In genomic region chr6:52232568-52232965, GRCm38 (mm10) we compare ENCODE assay signal across 13 mouse cellular contexts. TPM values are rescaled to one million over a fixed set of nuclear protein-coding genes. Genes with fewer than 3 reads are reported as not detected.
A peak's percentile ranks its signal among the peaks of the same experiment; 100 is the strongest.
DNase-seq lines count a peak whose midpoint lies in the region; ATAC-seq lines count a peak whose summit lies in the region.
"Had no signal": no experiment of that assay in that cellular context is flagged by ENCODE, and none has a peak within 500 bp of the region (broad histone marks: within the 10 kb centered on the region; RNA-seq: fewer than 3 reads in every experiment).

No protein-coding gene starts in this region.

- peaks cover 20% of the 10 kb centered on the region for H3K4me1 ChIP-seq in heart, embryonic 10.5 days
- H3K4me1 ChIP-seq in forebrain, embryonic 15.5 days: no peaks in the 10 kb centered on the region

- intact Hi-C loops in heart, postnatal 25 days (cut with DNase I): no loop called here

- peaks cover 99% of the 10 kb centered on the region for H3K27me3 ChIP-seq in heart, embryonic 10.5 days (ENCODE audit: insufficient read depth, poor library complexity, severe bottlenecking)
- peaks cover 96% of the 10 kb centered on the region for H3K27me3 ChIP-seq in forebrain, embryonic 15.5 days

- no peak overlapping the region for H3K27ac ChIP-seq in heart, embryonic 10.5 days
- H3K27ac ChIP-seq in forebrain, embryonic 15.5 days (replicated peaks): no peak overlapping the region
- H3K27ac ChIP-seq: hindbrain, embryonic 10.5 days; left cerebral cortex, adult 2 months; stomach, postnatal 0 days had no signal

- no peak for ATAC-seq in forebrain, embryonic 15.5 days (replicated peaks)

- H3K9ac ChIP-seq in forebrain, embryonic 15.5 days (replicated peaks): no peak overlapping the region

- no peaks in the 10 kb centered on the region for H3K36me3 ChIP-seq in heart, embryonic 10.5 days
- no peaks in the 10 kb centered on the region for H3K36me3 ChIP-seq in forebrain, embryonic 15.5 days
- H3K36me3 ChIP-seq: hindbrain, embryonic 10.5 days had no signal

- no peaks in the 10 kb centered on the region for H3K9me3 ChIP-seq in heart, embryonic 10.5 days
- H3K9me3 ChIP-seq in forebrain, embryonic 15.5 days: no peaks in the 10 kb centered on the region
- H3K9me3 ChIP-seq: hindbrain, embryonic 10.5 days had no signal

- DNase-seq in heart, embryonic 10.5 days (ENCODE audit: low spot score): no peak
- no peak for DNase-seq in heart, postnatal 25 days (ENCODE audit: low spot score)
- peak; percentile 31 for DNase-seq in thymus, postnatal 4 days
- DNase-seq in thymus, postnatal 0 days (ENCODE audit: low spot score): no peak
- peak; percentile 80 for DNase-seq in kidney, postnatal 14 days
- DNase-seq in urinary bladder, postnatal 14 days (ENCODE audit: low spot score): peak; percentile 59
- no peak for DNase-seq in spleen, postnatal 36 days (ENCODE audit: low spot score in 2 of 2)
- DNase-seq: cerebellum, adult 9-11 months had no signal

- no peak overlapping the region for H3K4me2 ChIP-seq in forebrain, embryonic 15.5 days (replicated peaks)

- 0 out of 2 replicates have a peak overlapping the region, but pooled peaks have one; percentile 16 for H3K4me3 ChIP-seq in heart, embryonic 10.5 days
- no peak overlapping the region for H3K4me3 ChIP-seq in forebrain, embryonic 15.5 days
- H3K4me3 ChIP-seq: hindbrain, embryonic 10.5 days; left cerebral cortex, adult 2 months had no signal

- WGBS in heart, embryonic 10.5 days: under 1% methylated on average over 18 of the region's 18 CpGs
- WGBS in forebrain, embryonic 15.5 days: 1% methylated on average over 18 of the region's 18 CpGs

RNA-seq across cellular contexts. Expression of gene Hoxa9, which starts 1.7 kb away (rescaled TPM):
- 0.37 and 5.6 TPM in 2 replicates for polyA plus RNA-seq in heart, embryonic 10.5 days (2016; fragmentation: Nextera tagmentation; extraction: Ambion mirVana)
- not detected for total RNA-seq in heart, postnatal 25 days (2021)
- 0.62 and 0.81 TPM in 2 replicates for polyA plus RNA-seq in thymus, postnatal 0 days (2015; fragmentation: Nextera tagmentation; extraction: Ambion mirVana)
- polyA plus RNA-seq in forebrain, embryonic 15.5 days (2015; fragmentation: Nextera tagmentation; extraction: Ambion mirVana): not detected in 2 replicates
- total RNA-seq: left cerebral cortex, adult 2 months had no signal
- polyA plus RNA-seq: hindbrain, embryonic 10.5 days had no signal

RNA-seq across cellular contexts. Expression of gene Hoxa10, which starts 8.1 kb away (rescaled TPM):
- polyA plus RNA-seq in heart, embryonic 10.5 days (2016; fragmentation: Nextera tagmentation; extraction: Ambion mirVana): 0.30 and 3.6 TPM in 2 replicates
- not detected for total RNA-seq in heart, postnatal 25 days (2021)
- polyA plus RNA-seq in thymus, postnatal 0 days (2015; fragmentation: Nextera tagmentation; extraction: Ambion mirVana): 0.08 and 0.19 TPM in 2 replicates
- polyA plus RNA-seq in forebrain, embryonic 15.5 days (2015; fragmentation: Nextera tagmentation; extraction: Ambion mirVana): not detected in 2 replicates
- total RNA-seq: left cerebral cortex, adult 2 months had no signal
- polyA plus RNA-seq: hindbrain, embryonic 10.5 days; stomach, postnatal 0 days had no signal

RNA-seq across cellular contexts. Expression of gene Hoxa7, which starts 10.9 kb away (rescaled TPM):
- polyA plus RNA-seq in heart, embryonic 10.5 days (2016; fragmentation: Nextera tagmentation; extraction: Ambion mirVana): 0.11 and 2.5 TPM in 2 replicates
- under 1 TPM; 0.31 to 0.44 TPM for total RNA-seq in heart, postnatal 25 days (2021)
- 0.71 and 1.4 TPM in 2 replicates for polyA plus RNA-seq in thymus, postnatal 0 days (2015; fragmentation: Nextera tagmentation; extraction: Ambion mirVana)
- polyA plus RNA-seq in forebrain, embryonic 15.5 days (2015; fragmentation: Nextera tagmentation; extraction: Ambion mirVana): not detected in 2 replicates
- total RNA-seq: left cerebral cortex, adult 2 months had no signal
- polyA plus RNA-seq: hindbrain, embryonic 10.5 days had no signal

RNA-seq across cellular contexts. Expression of gene Hoxa11, which starts 13.0 kb away (rescaled TPM):
- polyA plus RNA-seq in heart, embryonic 10.5 days (2016; fragmentation: Nextera tagmentation; extraction: Ambion mirVana): 0.06 and 1.7 TPM in 2 replicates
- not detected for total RNA-seq in heart, postnatal 25 days (2021)
- not detected in 2 replicates for polyA plus RNA-seq in thymus, postnatal 0 days (2015; fragmentation: Nextera tagmentation; extraction: Ambion mirVana)
- polyA plus RNA-seq in forebrain, embryonic 15.5 days (2015; fragmentation: Nextera tagmentation; extraction: Ambion mirVana): not detected in 2 replicates
- total RNA-seq: adrenal gland, adult 18-20 months; left cerebral cortex, adult 2 months had no signal
- polyA plus RNA-seq: hindbrain, embryonic 10.5 days; stomach, postnatal 0 days had no signal

RNA-seq across cellular contexts. Expression of gene Gm28308, which starts 19.4 kb away (rescaled TPM):
- polyA plus RNA-seq in heart, embryonic 10.5 days (2016; fragmentation: Nextera tagmentation; extraction: Ambion mirVana): not detected in 2 replicates
- not detected for total RNA-seq in heart, postnatal 25 days (2021)
- polyA plus RNA-seq in thymus, postnatal 0 days (2015; fragmentation: Nextera tagmentation; extraction: Ambion mirVana): not detected in 2 replicates
- polyA plus RNA-seq in forebrain, embryonic 15.5 days (2015; fragmentation: Nextera tagmentation; extraction: Ambion mirVana): not detected in 2 replicates
- total RNA-seq: adrenal gland, adult 18-20 months; left cerebral cortex, adult 2 months had no signal
- polyA plus RNA-seq: hindbrain, embryonic 10.5 days; stomach, postnatal 0 days had no signal

Comparison
In these comparisons a context has a peak if more than half of its experiments do, and no peak if none do; other contexts are left out.
1. DNase-seq: peak in thymus, postnatal 4 days (single experiment), kidney, postnatal 14 days (single experiment) and urinary bladder, postnatal 14 days (single experiment); none in heart, embryonic 10.5 days (single experiment), heart, postnatal 25 days (single experiment), thymus, postnatal 0 days (single experiment) and spleen, postnatal 36 days (0 of 2).